Mouse (Mus musculus) left cerebral cortex, adult 2 months (tissue): ENCODE data around the gene Mark4. TPM values are rescaled to one million over a fixed set of nuclear protein-coding genes. Genes with fewer than 3 reads are reported as not detected.

ENCODE experiments used
- DNase-seq, 2 experiments: peaks; one replicate each; pipeline ENCODE4 v3.0.0; 2021 to 2022; ENCODE audit warnings: low spot score in 2 of 2, mixed read lengths in 1 of 2; ENCODE audit errors: extremely low spot score in 1 of 2
- H3K27ac ChIP-seq: fragments of 200-600 bp; 2 replicates; pipeline ENCODE4 v1.8.1; 2022
- H3K4me3 ChIP-seq: fragments of 200-600 bp; 2 replicates; pipeline ENCODE4 v1.8.1; 2022
- CTCF ChIP-seq: fragments of 200-600 bp; IDR thresholded peaks from 2 replicates; pipeline ENCODE4 v1.8.1; 2022; ENCODE audit warnings: antibody characterized with exemption, mild to moderate bottlenecking, moderate library complexity
- intact Hi-C: fragments of 180-260 bp; cut with DNase I; formaldehyde crosslinking; loops from one replicate; pipeline ENCODE4 v1.15.1; 2025
- total RNA-seq, 2 experiments: library from RNA; stranded (reverse); gene quantifications; 2 replicates each; pipeline ENCODE4 v1.2.3; 2021

Gene Mark4
- total RNA-seq, 2 experiments from 2014 or later: 79.1 to 79.5 TPM

DNA sequence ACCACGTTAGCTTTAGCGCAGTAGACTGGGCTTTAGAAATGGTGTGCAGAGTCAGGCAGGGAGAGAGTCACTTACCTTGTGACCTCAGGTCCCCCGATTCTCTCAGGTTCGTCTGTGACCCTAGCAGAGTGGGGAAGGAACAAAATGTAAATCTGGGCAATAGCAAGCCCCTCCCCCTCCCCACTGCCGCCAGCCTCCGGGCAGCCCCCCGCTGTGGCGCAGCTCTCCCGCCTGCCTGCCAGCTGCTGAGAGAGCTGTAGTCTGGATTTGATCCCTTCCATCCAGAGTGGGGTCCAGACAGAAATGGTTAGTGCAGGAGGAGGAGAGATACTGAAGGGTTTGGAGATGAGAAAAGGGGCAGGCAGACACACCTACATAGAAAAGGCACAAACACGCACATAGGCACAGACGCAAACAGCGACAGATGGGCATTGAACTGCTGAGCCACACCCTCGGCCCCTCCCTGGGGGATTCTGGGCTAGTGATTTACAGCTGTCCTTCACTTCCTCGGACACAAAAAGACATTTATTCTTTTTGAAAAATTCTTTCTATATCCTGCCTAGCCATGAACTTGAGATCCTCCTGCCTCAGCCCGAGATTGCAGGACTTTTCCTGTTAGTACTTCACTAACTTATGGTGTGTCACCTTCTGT, 30.5 kb downstream of the Mark4 start:
- Histone ChIP-seq H3K27ac (no peak overlapping the region; the same call in 1 of the 2 replicates), H3K4me3 (no peak overlapping the region)
- no peak for TF ChIP-seq CTCF
- no peak for DNase-seq
- intact Hi-C loops: no loop called here

DNA sequence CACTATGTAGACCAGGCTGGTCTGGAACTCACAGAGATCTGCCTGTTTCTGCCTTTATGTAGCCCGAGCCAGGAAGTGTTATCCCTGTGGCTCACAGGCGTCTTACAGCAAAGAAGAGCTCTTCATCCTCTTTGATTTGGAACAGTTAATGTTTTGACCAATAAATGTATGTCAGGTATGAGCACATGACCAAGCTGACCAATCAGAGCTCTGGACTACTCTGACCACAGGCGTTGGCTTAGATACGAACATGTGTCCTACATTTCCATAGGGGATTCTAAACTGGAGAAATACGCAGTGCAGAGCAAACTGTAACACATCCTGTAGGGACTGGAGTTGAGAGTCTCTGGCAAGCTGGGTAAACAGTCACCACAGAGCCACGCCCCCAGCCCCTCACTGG, 31.7 kb downstream of the Mark4 start:
- Histone ChIP-seq H3K4me3 (no peak overlapping the region), H3K27ac (peak overlapping the region; percentile 81)
- no peak for DNase-seq
- TF ChIP-seq CTCF: no peak
- intact Hi-C loops: no loop called here

DNA sequence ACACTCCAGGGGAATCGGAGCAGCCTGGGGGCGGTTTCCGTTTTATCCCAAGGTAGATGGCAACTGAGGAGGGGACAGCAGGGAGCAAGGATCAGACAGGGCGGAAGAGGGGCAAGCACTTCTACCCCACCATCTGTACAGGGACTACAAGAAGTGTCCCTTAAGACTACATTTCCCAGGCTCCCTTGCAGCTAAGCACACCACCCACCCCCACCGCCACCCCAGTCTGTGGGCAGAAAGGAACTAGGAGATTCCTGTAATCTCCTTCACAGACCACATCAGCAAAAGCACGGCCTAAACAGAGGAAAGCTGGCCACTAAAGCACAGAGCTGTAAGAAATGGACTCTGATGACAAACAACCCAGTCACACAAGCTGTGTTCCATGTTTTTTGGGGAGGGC, 32.3 kb downstream of the Mark4 start:
- no peak for TF ChIP-seq CTCF
- DNase-seq: peak in 1 of 2 experiments; percentile 51
- Histone ChIP-seq H3K27ac (peak overlapping the region; percentile 81), H3K4me3 (no peak overlapping the region)
- intact Hi-C loops: no loop called here

DNA sequence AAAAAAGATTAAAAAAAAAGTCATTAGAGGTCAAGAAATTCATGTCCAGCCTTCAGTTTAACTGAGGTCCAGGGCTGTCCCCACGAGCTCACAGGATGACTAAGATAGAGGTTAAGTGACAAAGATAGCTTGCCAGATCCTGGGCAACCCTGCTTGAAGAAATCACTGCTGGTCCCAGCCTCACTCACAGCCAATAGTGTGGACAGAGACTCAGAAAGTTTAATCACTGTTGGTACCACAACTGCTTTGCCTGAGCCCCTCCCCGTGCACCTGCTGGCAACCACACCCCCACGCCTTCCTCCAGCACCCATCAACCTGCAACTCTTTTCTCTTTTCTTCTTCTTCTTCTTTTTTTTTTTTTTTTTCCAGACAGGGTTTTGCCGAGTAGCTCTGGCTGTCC, 34.6 kb downstream of the Mark4 start:
- intact Hi-C loops: no loop called here
- H3K4me3 ChIP-seq: no peak overlapping the region
- H3K27ac ChIP-seq: no peak overlapping the region
- DNase-seq: no peak
- no peak for TF ChIP-seq CTCF

DNA sequence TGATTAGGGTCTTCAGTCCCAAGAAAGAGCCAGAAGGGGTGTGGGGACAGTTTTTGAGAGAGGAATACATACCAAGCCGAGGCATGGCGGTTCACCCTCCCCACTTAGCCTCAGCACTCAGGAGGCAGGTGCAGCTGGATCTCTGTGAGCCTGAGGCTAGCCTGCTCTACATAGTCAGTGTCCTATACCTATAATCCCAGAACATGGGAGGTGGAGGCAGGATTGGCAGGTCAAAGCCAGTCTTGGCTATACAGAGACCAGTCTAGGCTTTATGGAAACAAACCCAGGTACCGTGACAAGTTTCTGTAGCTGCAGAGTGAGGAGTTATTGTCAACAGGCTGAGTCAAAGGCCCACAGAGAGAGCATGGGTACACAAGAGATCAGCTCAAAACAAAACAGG, 35.5 kb downstream of the Mark4 start:
- no peak overlapping the region for H3K4me3 ChIP-seq
- no peak for DNase-seq
- intact Hi-C loops: no loop called here
- no peak for TF ChIP-seq CTCF
- H3K27ac ChIP-seq: no peak overlapping the region

DNA sequence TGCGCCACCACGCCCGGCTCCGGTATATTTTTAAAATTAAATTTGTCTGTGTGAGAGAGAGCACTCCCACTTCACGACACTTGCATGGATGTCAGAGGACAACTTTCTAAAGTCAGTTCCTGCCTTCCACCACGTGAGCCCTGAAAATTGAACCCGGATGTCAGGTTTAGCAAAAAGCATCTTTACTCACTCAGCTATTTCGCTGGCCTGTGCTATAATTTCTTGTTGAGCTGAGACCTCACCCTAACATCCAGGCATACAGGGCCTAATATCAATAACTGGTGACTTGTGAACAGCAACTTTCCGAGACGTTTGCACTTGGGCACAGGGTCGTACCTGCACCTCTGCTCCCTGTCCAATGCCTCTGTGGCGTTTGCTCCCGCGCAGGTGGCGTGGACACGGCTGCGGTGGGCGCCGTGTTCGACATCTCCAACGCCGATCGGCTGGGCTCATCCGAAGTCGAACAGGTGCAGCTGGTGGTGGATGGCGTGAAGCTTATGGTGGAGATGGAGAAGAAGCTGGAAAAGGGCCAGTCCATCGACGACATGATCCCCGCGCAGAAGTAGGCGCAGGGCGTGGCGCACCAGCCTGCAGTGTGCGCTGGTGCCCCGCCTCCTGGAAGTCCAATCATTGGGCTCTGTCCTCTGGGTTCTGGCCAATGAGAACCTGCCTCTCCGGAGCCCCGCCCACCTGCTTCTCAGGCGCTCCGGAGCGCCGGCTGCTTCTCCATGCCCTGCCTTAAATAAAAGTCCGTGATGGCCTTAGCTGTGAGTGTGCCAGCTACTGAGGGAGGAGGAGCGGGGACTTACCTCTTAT, 37.6 kb downstream of the Mark4 start:
- H3K27ac ChIP-seq: peak overlapping the region; percentile 51; the same call in 1 of the 2 replicates
- peak; percentile 84 to 85 for DNase-seq
- TF ChIP-seq CTCF: no peak
- intact Hi-C loops: no loop called here
- peak overlapping the region; percentile 57 for H3K4me3 ChIP-seq

DNA sequence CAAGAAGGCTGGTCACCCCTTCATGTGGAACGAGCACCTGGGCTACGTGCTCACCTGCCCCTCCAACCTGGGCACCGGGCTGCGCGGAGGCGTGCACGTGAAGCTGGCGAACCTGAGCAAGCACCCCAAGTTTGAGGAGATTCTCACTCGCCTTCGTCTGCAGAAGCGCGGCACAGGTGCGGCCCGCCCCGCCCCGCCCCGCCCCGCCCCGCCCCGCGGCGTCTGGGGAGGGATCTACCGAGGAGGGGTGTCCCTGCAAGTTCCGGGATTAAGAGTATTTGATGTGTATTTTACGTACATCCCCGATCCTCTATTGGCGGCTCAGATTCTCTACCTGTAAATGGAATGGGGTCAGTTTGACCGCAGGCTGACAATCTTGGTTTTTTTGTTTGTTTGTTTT, 38.5 kb downstream of the Mark4 start:
- TF ChIP-seq CTCF: no peak
- H3K4me3 ChIP-seq: peak overlapping the region; percentile 15; the same call in 1 of the 2 replicates
- DNase-seq: no peak
- intact Hi-C loops: no loop called here
- H3K27ac ChIP-seq: no peak overlapping the region

DNA sequence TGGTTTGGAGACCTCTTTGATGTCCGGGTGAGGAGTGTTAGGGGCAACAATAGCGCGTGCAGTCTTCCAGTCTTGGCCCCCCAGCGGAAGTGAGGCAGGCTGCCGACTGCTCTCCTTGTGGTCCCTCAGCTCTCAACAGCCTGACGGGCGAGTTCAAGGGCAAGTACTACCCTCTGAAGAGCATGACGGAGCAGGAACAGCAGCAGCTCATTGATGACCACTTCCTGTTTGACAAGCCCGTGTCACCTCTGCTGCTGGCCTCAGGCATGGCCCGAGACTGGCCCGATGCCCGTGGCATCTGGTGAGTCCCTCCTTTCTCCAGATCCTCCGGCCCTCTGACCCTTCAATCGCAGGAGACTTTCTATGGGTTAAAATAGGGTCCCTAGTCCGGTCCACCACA, 42.0 kb downstream of the Mark4 start:
- intact Hi-C loops: no loop called here
- no peak for TF ChIP-seq CTCF
- no peak for DNase-seq
- Histone ChIP-seq H3K4me3 (no peak overlapping the region), H3K27ac (no peak overlapping the region)

DNA sequence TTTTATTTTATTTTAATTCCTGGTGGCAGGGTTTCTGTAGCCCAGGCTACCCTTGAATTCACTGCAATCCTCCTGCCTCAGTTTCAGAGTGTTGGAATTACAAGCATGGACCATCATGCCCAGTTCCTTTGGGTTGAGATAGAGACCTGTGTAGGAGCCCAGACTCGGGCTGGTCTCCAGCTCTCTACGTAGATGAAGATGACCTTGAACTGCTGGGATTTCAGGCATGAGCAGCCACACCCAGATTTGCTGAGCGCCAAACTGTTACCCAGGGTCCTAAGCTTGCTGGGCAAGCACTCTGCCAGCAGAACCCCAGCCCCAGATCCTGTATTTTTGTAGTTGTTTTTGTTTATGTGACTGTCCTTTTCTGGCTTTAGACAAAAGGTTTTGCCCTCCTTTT, 45.1 kb downstream of the Mark4 start:
- intact Hi-C loops: no loop called here
- no peak for DNase-seq
- Histone ChIP-seq H3K4me3 (no peak overlapping the region), H3K27ac (no peak overlapping the region)
- TF ChIP-seq CTCF: no peak

DNA sequence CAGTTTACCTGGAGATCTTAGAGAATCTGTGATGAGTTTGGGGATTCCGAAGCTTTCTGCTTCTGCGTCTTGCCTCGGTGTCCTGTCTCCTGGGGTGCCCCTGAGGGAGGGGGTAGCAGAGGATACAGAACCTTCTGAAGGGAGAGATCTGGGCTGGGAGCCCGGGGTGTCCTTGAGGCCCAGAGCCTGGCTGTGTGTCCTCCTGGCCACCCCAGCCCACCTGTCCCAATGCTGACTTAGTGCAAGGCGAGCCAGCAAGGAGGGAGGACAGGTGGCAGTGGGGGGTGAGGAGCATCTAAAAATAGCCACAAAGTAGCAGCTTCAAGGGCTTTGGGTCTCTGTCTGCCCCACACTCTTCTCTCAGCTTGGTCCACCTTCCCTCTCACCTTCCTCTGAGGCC, 46.8 kb downstream of the Mark4 start:
- no peak for TF ChIP-seq CTCF
- DNase-seq: no peak
- intact Hi-C loops: no loop called here

DNA sequence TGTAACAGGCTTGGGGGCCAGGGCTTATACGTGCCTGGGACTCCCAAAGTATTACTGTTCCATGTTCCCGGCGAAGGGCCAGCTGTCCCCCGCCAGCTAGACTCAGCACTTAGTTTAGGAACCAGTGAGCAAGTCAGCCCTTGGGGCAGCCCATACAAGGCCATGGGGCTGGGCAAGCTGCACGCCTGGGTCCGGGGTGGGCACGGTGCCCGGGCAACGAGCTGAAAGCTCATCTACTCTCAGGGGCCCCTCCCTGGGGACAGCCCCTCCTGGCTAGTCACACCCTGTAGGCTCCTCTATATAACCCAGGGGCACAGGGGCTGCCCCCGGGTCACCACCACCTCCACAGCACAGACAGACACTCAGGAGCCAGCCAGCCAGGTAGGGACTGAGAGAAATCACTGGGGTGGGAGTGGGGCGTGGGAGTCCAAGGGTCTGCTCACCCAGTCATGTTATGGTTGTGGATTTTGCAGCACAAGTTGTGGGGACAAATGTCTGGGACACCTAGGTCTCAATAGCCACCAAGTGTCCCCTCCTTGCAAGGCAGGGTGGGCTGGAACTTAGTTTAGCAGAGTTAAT, 47.8 kb downstream of the Mark4 start:
- intact Hi-C loops: no loop called here
- no peak overlapping the region for H3K4me3 ChIP-seq
- DNase-seq: no peak
- no peak overlapping the region for H3K27ac ChIP-seq
- no peak for TF ChIP-seq CTCF

More for the DNA sequence above, 46.8 kb downstream of the Mark4 start:
- Histone ChIP-seq H3K4me3 (no peak overlapping the region), H3K27ac (no peak overlapping the region)

DNA sequence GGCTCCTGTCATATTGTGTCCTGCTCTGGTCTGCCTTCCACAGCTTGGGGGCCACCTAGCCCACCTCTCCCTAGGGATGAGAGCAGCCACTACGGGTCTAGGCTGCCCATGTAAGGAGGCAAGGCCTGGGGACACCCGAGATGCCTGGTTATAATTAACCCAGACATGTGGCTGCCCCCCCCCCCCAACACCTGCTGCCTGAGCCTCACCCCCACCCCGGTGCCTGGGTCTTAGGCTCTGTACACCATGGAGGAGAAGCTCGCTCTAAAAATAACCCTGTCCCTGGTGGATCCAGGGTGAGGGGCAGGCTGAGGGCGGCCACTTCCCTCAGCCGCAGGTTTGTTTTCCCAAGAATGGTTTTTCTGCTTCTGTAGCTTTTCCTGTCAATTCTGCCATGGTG, 48.9 kb downstream of the Mark4 start:
- intact Hi-C loops: loop anchor here (5.0 kb wide), 3 partner anchors 93 to 293 kb away; no protein-coding TSS in a partner anchor
- TF ChIP-seq CTCF: no peak
- H3K27ac ChIP-seq: no peak overlapping the region
- H3K4me3 ChIP-seq: no peak overlapping the region
- DNase-seq: no peak
